Mouse (Mus musculus) monocyte, adult 2 months (primary cell): ENCODE measurements around the gene Capn8.

ENCODE experiments used
- DNase-seq, 2 experiments: peaks; one replicate each; pipeline ENCODE4 v3.0.0; 2022; ENCODE audit warnings: low spot score in 2 of 2, low read depth in 1 of 2

Capn8 gene

DNA sequence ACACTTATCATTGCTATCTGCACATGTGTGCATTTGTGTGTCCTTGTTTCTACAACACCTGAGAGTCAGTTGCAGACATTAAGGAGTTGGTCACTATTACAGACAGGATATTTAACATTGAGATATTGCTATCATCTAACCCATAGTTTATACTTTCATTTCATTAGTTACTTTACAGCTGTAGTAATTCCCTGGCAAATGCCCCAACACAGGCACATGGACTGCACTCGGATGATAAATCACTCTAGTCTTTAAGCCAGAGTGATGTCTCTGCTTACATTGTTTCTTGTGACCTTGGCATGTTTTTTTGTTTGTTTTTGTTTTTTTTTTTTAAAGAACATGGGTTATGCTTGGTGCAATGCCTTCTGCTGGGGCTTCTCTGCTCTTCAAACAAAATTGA, 20.9 kb upstream of the Capn8 start:
- DNase-seq: no peak

DNA sequence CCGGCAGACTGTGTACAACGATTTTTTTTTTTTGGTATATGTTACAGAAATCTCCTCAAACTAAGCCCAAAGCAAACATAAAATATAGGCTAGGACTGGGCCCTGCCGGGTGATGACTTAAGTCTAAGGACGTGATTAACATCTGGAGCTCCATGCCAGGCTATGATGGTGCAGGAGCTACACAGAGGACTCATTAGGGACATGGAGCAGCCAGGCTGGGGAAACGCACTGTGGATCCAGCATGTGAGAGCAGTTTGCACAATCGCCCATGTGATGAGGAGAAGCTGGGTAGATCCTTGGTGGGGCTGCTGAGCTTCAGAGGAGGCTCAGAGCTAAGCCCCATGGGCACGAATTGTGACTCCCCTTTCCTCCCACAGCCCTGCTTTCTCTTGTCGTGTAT, 14.0 kb upstream of the Capn8 start:
- no peak for DNase-seq

GRCm38 (mm10) chr1:182553649-182554375, 11.0 kb upstream of the Capn8 start:
- DNase-seq: no peak

- no peak for DNase-seq
Measured at GRCm38 (mm10) chr1:182558271-182558670, 6.5 kb upstream of the Capn8 start.

- DNase-seq: no peak
Measured at GRCm38 (mm10) chr1:182559530-182559929, 5.3 kb upstream of the Capn8 start.

- DNase-seq: no peak
Measured at GRCm38 (mm10) chr1:182560390-182561098, 4.3 kb upstream of the Capn8 start.

- no peak for DNase-seq
Measured at GRCm38 (mm10) chr1:182561945-182562514, 2.8 kb upstream of the Capn8 start.

DNA sequence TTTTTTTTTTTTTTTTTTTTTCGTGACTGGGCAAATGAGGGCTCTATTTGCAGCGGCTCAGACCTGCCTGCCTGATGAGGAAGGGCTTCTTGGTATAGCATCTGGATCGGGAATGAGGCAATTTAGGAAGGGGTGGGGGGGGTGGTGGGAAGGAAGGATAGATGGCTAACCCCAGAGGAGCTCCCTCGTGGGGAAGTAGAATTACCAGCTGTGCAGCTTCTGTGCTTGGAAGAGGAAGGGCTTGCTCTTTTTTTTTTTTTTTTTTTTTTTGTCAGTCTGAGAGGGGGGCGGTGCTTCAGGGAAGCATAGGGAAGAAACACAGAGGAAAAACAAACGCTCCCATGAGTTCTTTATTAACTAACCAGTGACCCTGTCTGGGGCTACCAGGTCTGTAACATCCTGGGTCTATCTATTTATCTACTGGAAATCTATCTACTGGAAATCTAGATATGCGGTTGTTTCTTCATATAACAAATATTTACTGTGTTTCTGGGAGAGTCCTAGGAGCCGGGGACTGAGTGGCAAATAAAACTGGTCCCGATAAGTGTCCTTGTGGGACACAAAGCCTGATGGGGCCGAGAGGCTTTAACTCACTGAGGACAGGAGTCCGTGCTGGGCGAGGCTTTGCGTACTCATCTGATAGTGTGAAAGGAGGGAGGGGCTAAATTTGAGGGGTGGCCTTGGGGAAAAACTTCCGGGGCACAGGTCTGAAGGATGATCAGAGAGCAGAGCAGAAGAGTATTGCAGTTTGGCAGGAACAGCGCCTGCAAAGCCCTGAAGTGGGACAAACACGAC, 2.0 kb upstream of the Capn8 start:
- DNase-seq: no peak

DNA sequence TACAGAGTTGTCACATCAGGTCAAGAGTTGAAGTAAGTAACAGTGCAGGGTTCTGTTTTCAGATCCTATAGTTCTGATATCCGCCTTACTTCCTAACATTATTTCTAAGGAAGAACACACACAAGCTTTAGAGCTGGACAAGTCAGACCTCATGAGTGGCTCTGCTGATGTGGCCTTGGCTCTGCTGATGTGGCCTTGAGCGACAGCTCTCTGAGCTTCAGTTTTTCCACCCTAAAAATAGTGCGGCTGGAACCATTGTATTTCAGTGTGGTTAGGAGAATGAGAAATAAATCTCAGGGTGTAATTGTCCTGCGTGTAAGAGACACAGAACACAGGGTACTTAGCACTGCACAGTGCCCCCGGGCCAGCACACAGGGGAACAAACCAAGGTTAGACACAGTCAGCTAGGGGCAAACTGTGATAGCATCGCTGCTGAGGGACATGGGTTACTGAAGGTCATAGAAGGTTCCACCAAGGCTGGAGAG, 586 bp downstream of the Capn8 start:
- no peak for DNase-seq

DNA sequence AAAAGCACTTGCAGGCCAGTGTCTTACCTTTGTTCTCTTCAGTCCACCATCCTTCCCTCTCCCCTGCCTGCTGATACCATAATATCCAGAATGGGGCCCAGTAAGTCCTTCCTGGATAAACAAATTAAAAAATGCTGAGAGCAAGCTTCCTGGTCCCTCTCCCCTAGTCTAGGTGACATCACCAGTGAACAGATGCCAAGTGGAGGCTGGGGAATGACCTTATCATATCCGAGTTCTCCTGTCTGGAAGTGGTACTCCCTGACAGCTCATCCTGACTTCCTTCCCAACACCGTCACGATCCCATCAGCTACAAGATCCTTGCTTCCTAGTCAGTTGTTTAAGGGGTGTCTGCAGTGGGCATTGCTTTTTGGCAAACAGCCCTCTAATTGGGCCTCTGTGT, 6.3 kb downstream of the Capn8 start:
- DNase-seq: no peak

- DNase-seq: no peak
Measured at GRCm38 (mm10) chr1:182571973-182572372, 7.2 kb downstream of the Capn8 start.

DNA sequence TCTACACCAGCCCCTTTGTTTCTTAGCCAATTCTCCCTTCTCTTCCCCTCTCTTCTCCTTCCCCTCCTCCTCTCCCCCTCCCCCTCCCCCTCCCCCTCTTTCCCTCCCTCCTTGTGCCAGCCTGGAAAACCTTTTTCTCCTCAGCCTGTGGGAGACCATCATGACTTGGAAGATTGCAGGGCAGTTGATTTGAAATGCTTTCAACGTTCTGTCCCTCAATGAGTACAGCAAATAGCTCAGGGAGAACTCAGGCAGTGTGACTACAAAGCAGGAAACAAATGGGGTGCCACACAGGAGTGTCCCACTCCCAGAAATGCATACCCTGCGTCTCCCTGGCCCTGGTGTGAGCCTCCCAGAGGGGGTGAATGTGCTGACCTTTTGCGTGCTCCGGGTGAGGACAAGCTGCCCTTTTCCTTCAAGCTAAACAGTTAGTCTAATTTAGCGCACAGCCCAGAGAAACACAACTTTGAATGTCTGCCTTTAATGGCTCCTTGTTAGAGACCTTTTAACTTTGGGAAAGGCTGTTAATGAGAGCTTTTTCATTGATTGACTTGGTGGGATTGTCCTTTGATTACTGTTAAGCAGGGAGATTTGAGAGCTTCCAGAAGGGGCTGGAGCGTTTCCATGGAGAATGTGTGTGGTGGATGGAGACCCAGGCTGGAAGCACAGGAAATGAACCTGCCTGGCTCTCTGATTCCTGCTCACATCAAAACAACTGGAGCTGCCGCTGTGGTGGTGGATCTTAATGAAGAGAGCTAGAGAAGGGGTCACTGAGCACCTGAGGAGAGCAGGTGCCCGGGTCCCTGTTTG, 9.3 kb downstream of the Capn8 start:
- DNase-seq: no peak

DNA sequence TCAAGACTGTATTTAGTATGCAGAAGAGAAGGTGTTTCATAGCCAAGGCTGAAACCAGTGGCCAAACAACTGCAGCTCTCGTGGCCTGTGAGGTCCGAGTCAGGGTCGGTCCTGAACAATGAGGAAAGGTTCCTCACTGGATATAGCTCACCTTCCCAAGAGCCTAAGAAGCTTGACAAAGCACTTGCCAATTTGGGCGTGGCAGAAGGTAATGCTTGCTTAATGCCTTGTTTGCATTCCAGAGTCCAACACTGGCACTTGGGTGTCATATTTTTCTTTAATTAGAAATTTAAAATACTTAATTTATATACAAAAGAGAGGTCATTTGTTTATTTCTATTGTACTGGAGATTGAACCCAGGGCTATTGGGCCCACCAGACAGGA, 9.9 kb downstream of the Capn8 start:
- no peak for DNase-seq

GRCm38 (mm10) chr1:182584169-182584568, 19.4 kb downstream of the Capn8 start:
- DNase-seq: no peak

GRCm38 (mm10) chr1:182585162-182585840, 20.5 kb downstream of the Capn8 start:
- DNase-seq: no peak

- DNase-seq: no peak
Measured at GRCm38 (mm10) chr1:182587706-182588105, 22.9 kb downstream of the Capn8 start.

DNA sequence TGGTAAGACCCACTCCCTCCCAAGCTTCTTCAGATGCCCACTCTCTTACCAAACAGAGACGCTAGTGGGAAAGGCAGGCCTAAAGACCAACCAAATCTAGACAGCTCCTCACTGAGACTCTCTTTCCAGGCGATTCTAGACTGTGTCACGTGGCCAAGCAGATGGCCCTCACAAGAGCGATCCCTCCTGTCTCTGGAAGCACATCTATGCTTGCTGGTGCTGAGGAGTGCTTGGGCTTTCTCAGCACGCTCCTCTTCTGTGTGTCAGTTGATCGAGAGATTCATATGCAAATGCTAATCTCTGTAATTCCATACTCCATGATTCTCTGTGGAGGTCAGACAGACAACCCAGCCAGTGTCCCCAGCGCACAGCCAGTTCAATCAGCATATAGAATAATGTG, 26.7 kb downstream of the Capn8 start:
- no peak for DNase-seq

- DNase-seq: no peak
Measured at GRCm38 (mm10) chr1:182592436-182592835, 27.6 kb downstream of the Capn8 start.

DNA sequence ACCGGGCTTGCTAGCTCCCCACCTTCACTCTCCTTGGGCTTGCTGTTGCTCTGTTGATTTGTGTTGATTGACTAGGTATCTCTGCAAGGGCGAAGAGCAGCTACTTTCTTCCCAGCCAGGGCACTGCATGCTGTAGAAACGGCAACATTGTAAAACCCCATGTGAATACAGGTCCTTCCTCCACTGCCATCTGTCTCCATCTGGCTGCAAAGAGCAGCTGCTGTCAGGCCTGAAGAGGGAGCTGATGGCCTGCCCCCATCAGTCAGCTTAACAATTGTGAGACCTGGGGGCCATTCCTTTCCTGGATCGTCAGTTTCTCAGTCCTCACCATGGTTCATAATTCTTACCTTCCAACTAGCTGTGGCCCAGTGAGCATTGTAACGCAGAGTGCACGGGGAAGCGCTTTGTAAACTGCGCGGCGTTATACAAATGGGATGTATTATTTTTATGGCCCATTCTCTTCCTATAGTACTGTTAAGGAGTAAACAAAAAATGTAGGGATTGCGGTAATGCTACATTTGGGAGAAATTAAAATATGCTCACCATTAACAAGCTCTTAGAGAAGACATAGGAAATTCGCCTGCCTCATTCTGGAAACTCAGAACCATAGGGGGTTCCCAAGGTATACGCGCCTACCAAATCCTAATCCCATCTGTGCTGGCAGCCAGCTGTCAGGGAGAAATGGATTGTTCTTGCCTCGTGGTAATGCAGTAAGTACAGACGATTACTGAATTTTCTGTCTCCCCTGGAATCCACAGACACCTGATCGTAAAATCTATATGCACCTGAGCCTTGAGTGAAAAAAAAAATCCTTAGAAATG, 40.7 kb downstream of the Capn8 start:
- DNase-seq: no peak
